Mouse (Mus musculus) left cerebral cortex, postnatal 4 days (tissue): ENCODE measurements at regions not wholly inside any gene's neighbourhood (a gene's known extent, or its start where the extent isn't known, plus 50 kb on each side); places are given as distances from the start of the nearest gene placed in this dataset.

Source experiments
- DNase-seq: peaks from one replicate; pipeline ENCODE4 v3.0.0-alpha.2; 2022
- intact Hi-C: fragments of 180-260 bp; cut with DNase I; formaldehyde crosslinking; loops from one replicate; pipeline ENCODE4 v1.15.1; 2025

DNA sequence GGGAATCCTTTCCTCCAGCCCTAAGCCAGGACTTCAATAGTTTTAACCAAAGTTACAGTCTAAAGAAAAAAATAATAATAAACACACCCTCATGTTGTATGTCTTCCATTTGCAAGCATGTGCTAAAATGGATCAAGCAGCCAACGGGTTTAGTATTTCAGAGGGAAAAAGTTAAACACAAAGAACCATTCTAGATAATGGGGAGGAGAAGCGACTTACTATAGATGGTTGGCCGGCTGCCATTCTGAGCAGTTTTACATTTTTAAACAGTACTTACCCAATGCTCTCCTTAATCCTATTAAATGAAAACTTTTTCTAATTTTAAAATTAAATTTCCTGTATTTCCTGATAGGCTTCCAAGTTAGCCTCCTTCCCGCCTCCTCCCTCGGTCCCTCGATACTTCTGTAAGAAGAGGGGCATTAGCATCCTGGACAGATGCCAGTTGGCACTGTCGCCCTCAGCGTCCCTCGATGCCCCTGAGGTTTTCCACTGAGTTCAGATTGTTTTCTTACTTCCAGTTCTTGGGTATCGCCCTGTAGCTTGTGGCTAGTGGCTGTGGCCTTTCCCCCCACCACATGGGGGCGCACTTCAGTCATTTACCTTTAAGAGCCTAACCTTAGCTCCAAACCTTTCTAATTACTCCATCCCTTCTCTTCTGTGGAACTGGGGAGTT is 2188.2 kb upstream of the Gm7489 start:
- peak; percentile 75 for DNase-seq
- intact Hi-C loops = no loop called here

GRCm38 (mm10) chr15:51704198-51704597 is 2180.5 kb upstream of the Gm7489 start:
- intact Hi-C loops = no loop called here
- no peak for DNase-seq

- intact Hi-C loops = no loop called here
- peak; percentile 94 for DNase-seq
These were observed 2174.6 kb upstream of the Gm7489 start for GRCm38 (mm10) chr15:51709871-51710655.

GRCm38 (mm10) chr15:51720873-51721308 is 2163.8 kb upstream of the Gm7489 start:
- peak; percentile 61 for DNase-seq
- intact Hi-C loops = no loop called here

DNA sequence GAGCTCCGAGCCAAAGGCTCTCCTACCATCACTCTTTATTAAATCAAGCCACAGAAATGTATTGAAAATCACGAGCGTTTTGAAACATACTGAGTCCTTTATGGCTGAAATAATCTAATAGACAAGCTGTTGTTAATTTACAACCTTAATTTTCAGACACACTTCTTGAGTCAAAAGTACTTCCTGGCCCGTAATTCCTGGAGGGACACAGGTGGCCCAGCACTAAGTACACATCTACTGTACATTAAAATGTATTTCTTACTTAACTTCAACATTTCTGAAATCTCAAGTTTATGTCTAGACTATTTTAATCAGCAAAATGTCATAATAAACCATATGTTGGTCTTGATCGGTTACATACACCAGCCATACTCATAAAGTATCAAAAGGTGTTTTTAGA is 2163.3 kb upstream of the Gm7489 start:
- intact Hi-C loops = no loop called here
- no peak for DNase-seq

DNA sequence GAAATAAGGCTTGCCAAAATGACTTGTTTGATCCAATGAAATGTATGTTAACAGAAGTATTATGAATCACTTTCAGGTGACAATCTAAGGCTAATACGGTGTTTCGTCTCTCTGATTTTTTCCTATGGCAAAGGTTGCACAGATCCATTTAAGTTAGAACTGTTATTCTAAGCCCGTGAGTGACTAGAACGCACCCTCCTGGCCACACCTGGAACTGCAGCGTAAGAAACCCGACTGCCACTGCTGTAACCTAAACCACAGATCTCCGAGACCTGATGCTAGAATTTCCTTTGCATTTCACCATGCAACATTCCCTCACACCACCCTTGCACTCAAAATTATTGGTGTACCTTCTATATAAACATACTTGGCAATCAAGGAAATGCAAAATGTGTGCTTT is 2160.6 kb upstream of the Gm7489 start:
- intact Hi-C loops = no loop called here
- no peak for DNase-seq

DNA sequence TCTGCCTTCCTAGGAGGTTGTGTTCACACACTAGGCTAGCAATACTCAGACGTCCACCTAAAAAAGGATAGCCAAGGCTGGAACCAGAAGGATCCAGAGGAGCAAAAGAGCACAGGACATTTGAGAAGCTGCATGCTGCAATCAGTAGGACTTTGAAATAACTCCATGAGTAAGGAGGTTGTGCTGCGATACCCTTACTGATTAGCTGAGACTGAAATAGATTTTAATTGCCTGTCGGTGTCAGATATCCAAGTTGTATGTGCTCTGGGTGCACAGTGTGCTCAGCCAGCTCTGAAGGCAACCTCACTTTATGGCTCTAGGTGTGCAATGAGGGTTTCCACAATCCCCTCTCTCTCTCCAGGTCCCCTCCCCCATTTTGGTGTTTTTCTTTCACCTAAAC is 2159.2 kb upstream of the Gm7489 start:
- DNase-seq = no peak
- intact Hi-C loops = no loop called here

- DNase-seq = no peak
- intact Hi-C loops = no loop called here
These were observed 2154.6 kb upstream of the Gm7489 start for GRCm38 (mm10) chr15:51730106-51730505.

DNA sequence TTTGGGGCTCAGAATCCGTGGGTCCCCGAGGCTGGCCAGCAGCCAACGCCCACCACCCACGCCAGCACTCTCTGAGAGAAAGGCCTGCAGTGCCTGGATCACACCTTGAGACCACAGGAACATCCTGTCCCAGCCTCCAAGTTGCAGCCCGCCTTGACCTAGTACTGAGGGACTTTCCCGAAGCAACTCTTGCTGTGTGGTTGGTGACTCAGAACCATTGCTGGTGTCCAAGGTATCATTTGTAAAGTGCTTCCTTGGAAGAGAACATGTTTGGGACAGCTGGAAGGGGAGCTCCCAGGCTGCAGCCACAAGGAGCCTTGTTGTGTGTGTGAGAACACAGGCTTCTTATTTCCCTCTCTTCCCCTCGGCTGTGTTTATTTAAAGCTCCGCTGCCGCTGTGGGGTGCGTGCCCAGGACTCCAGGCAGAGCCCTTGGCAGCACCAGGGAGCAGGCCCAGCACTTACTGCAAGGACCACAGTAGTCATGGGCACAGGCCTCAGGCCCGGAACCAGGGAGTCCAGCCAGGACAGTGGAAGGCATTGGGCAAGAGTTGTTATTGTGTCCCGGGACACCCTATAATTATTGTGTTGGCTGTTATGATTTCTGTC is 2153.8 kb upstream of the Gm7489 start:
- intact Hi-C loops = no loop called here
- DNase-seq = no peak

DNA sequence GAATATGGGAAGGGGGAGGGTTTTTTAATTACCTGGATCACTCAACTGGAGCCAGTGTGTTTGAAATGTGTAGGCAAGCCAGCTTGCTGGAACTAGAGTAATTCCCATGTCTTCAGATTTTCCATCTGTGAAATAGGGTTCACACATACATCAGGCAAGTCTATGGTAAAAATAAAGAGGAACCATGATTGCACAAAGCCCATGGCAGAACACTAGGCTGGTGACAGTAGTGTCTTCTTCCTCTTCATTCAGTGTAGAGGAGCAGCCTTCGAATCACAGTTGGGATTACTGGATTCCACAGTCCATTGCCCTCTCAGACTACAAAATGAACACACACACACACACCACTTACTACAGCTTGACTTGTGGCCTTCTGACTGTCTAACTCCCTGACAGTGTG is 2150.5 kb upstream of the Gm7489 start:
- intact Hi-C loops = no loop called here
- no peak for DNase-seq
